In genomic region chr4:40885883-40886282, GRCm38 (mm10) we compare ENCODE assay signal across 28 mouse cellular contexts. TPM values are rescaled to one million over a fixed set of nuclear protein-coding genes. Genes with fewer than 3 reads are reported as not detected.
DNase-seq lines count a peak whose midpoint lies in the region; ATAC-seq and TF ChIP-seq lines count a peak whose summit lies in the region.
"Had no signal": no experiment of that assay in that cellular context is flagged by ENCODE, and none has a peak within 500 bp of the region (broad histone marks: within the 10 kb centered on the region; RNA-seq: fewer than 3 reads in every experiment).

No protein-coding gene starts in this region.

- no peak overlapping the region for H3K4me3 ChIP-seq in gastrocnemius, adult 2 months
- no peak overlapping the region for H3K4me3 ChIP-seq in heart, postnatal 0 days (ENCODE audit: low read depth, low read length)
- no peak overlapping the region for H3K4me3 ChIP-seq in heart, embryonic 11.5 days (ENCODE audit: low read depth, low read length)
- no peak overlapping the region for H3K4me3 ChIP-seq in left cerebral cortex, adult 2 months
- H3K4me3 ChIP-seq: embryonic facial prominence, embryonic 13.5 days; embryonic facial prominence, embryonic 15.5 days; erythroblast, embryonic 14.5 days; forebrain, embryonic 10.5 days; forebrain, embryonic 12.5 days had no signal

- 30% methylated on average over 4 of the region's 4 CpGs for WGBS in heart, postnatal 0 days
- whole genome bisulfite sequencing in heart, embryonic 11.5 days (ENCODE audit: insufficient replicate concordance), result 63% methylated on average over 4 of the region's 4 CpGs

- no peaks in the 10 kb centered on the region for H3K27me3 ChIP-seq in heart, postnatal 0 days (ENCODE audit: control insufficient read depth, insufficient read depth, low read length)
- no peaks in the 10 kb centered on the region for H3K27me3 ChIP-seq in heart, embryonic 11.5 days (ENCODE audit: control insufficient read depth, insufficient read depth, low read length)
- H3K27me3 ChIP-seq: embryonic facial prominence, embryonic 13.5 days; embryonic facial prominence, embryonic 15.5 days; forebrain, embryonic 12.5 days had no signal

- H3K9ac ChIP-seq in heart, postnatal 0 days (replicated peaks; ENCODE audit: low read depth, low read length), result 0 out of 2 replicates have a peak overlapping the region, but pooled peaks have one; percentile 20
- no peak overlapping the region for H3K9ac ChIP-seq in heart, embryonic 11.5 days (ENCODE audit: low read depth, low read length)
- H3K9ac ChIP-seq: embryonic facial prominence, embryonic 13.5 days; embryonic facial prominence, embryonic 15.5 days; forebrain, embryonic 12.5 days had no signal

- no peak for TF ChIP-seq CTCF in gastrocnemius, adult 2 months (IDR thresholded peaks at IDR 0.05)
- no peak for TF ChIP-seq CTCF in heart, postnatal 0 days (IDR thresholded peaks at IDR 0.05; ENCODE audit: low read depth)
- TF ChIP-seq CTCF in left cerebral cortex, adult 2 months (IDR thresholded peaks at IDR 0.05), result no peak

- ATAC-seq in heart, postnatal 0 days (ENCODE audit: insufficient read depth, low read depth), result no peak
- no peak for ATAC-seq in heart, embryonic 11.5 days (replicated peaks; ENCODE audit: insufficient number of reproducible peaks, low FRiP score, low TSS enrichment)
- ATAC-seq: forebrain, embryonic 14.5 days had no signal

- no peaks in the 10 kb centered on the region for H3K9me3 ChIP-seq in heart, postnatal 0 days (replicated peaks; ENCODE audit: control insufficient read depth, low read length)
- no peaks in the 10 kb centered on the region for H3K9me3 ChIP-seq in heart, embryonic 11.5 days (replicated peaks; ENCODE audit: control insufficient read depth, low read length)
- H3K9me3 ChIP-seq: embryonic facial prominence, embryonic 13.5 days; embryonic facial prominence, embryonic 15.5 days; forebrain, embryonic 10.5 days; forebrain, embryonic 12.5 days had no signal

- no peaks in the 10 kb centered on the region for H3K4me1 ChIP-seq in heart, postnatal 0 days (ENCODE audit: control insufficient read depth, insufficient read depth)
- H3K4me1 ChIP-seq in heart, embryonic 11.5 days (ENCODE audit: control insufficient read depth, insufficient read depth, low read length), result no peaks in the 10 kb centered on the region
- H3K4me1 ChIP-seq: embryonic facial prominence, embryonic 13.5 days; embryonic facial prominence, embryonic 15.5 days; forebrain, embryonic 10.5 days; forebrain, embryonic 12.5 days had no signal

- intact Hi-C loops in gastrocnemius, adult 2 months (cut with DNase I), result no loop called here
- intact Hi-C loops in left cerebral cortex, adult 2 months (cut with DNase I), result loop anchor here (2.0 kb wide), 1 partner anchor 35 kb away; the partner anchor contains the start of gene Spink4
- intact Hi-C loops in left cerebral cortex, postnatal 14 days (cut with DNase I), result loop anchor here (10.0 kb wide), 1 partner anchor 139 kb away; no protein-coding TSS in a partner anchor

- H3K4me2 ChIP-seq in heart, postnatal 0 days (ENCODE audit: low read depth, low read length), result no peak overlapping the region
- H3K4me2 ChIP-seq in heart, embryonic 11.5 days, result no peak overlapping the region
- H3K4me2 ChIP-seq: embryonic facial prominence, embryonic 13.5 days; embryonic facial prominence, embryonic 15.5 days; forebrain, embryonic 12.5 days had no signal

- H3K36me3 ChIP-seq in heart, postnatal 0 days (replicated peaks; ENCODE audit: control insufficient read depth, insufficient read depth, low read length), result no peaks in the 10 kb centered on the region
- H3K36me3 ChIP-seq in heart, embryonic 11.5 days (ENCODE audit: control insufficient read depth, insufficient read depth, low read length), result no peaks in the 10 kb centered on the region
- H3K36me3 ChIP-seq: embryonic facial prominence, embryonic 13.5 days; embryonic facial prominence, embryonic 15.5 days; forebrain, embryonic 10.5 days; forebrain, embryonic 12.5 days had no signal

- no peak for TF ChIP-seq EP300 in heart, postnatal 0 days (IDR thresholded peaks at IDR 0.05; ENCODE audit: low read depth)

- no peak for DNase-seq in gastrocnemius, adult 2 months
- no peak for DNase-seq in gastrocnemius, adult 8-10 months (ENCODE audit: low spot score in 2 of 2)
- no peak for DNase-seq in heart, postnatal 0 days (ENCODE audit: low spot score)
- no peak for DNase-seq in left cerebral cortex, adult 2 months (ENCODE audit: extremely low spot score in 1 of 2, low spot score in 2 of 2)
- no peak for DNase-seq in left cerebral cortex, postnatal 14 days (ENCODE audit: low spot score in 2 of 2)
- DNase-seq in skeletal muscle tissue, adult 2 months (ENCODE audit: low read depth, low spot score), result peak; percentile 45
- no peak for DNase-seq in frontal cortex, postnatal 14 days (ENCODE audit: low spot score in 2 of 2)
- DNase-seq: adrenal gland, adult 2 months; adrenal gland, postnatal 10 days; adrenal gland, postnatal 25 days; cerebellum, adult 11 months; cerebellum, adult 18-20 months; cerebellum, adult 8-10 months; cerebellum, adult 9-11 months; cerebellum, postnatal 14 days; cerebellum, postnatal 36 days; embryo, embryonic 11 days had no signal

- peak overlapping the region; percentile 72 for H3K27ac ChIP-seq in gastrocnemius, adult 2 months
- no peak overlapping the region for H3K27ac ChIP-seq in heart, postnatal 0 days (ENCODE audit: low read depth)
- H3K27ac ChIP-seq in heart, embryonic 11.5 days (ENCODE audit: low read depth, low read length), result no peak overlapping the region
- H3K27ac ChIP-seq in left cerebral cortex, adult 2 months, result peak overlapping the region; percentile 44; the same call in 1 of the 2 replicates
- H3K27ac ChIP-seq: embryonic facial prominence, embryonic 13.5 days; embryonic facial prominence, embryonic 15.5 days; forebrain, embryonic 10.5 days; forebrain, embryonic 12.5 days had no signal

RNA-seq across cellular contexts. Expression of gene B4galt1, which starts 32.1 kb away (rescaled TPM):
- total RNA-seq in gastrocnemius, adult 2 months (2021), result 10 to 100 TPM; 30.5 to 42.2 TPM
- 10 to 100 TPM; 22.3 to 27.7 (median 23.7) TPM for total RNA-seq in gastrocnemius, adult 8-10 months (2022)
- total RNA-seq in heart, postnatal 0 days (2014; rRNA removed; ENCODE audit: low replicate concordance), result 125 and 129 TPM in 2 replicates
- 49.6 and 50.3 TPM in 2 replicates for polyA plus RNA-seq in heart, postnatal 0 days (2015; fragmentation: Nextera tagmentation; extraction: Ambion mirVana)
- polyA plus RNA-seq in heart, embryonic 11.5 days (2014; fragmentation: Nextera tagmentation; extraction: Ambion mirVana), result 43.9 and 50.2 TPM in 2 replicates
- total RNA-seq in left cerebral cortex, adult 2 months (2021), result 1 to 10 TPM; 5.0 to 8.2 TPM
- total RNA-seq in left cerebral cortex, postnatal 14 days (2021), result 1 to 10 TPM; 6.5 to 9.0 TPM

RNA-seq across cellular contexts. Expression of gene Spink4, which starts 34.0 kb away (rescaled TPM):
- not detected for total RNA-seq in gastrocnemius, adult 2 months (2021)
- total RNA-seq in gastrocnemius, adult 8-10 months (2022), result not detected
- total RNA-seq in heart, postnatal 0 days (2014; rRNA removed; ENCODE audit: low replicate concordance), result 2.7 TPM in 1 of 2 replicates, not detected in the other
- 7.7 and 7.8 TPM in 2 replicates for polyA plus RNA-seq in heart, postnatal 0 days (2015; fragmentation: Nextera tagmentation; extraction: Ambion mirVana)
- polyA plus RNA-seq in heart, embryonic 11.5 days (2014; fragmentation: Nextera tagmentation; extraction: Ambion mirVana), result 5.9 and 7.9 TPM in 2 replicates
- not detected for total RNA-seq in left cerebral cortex, adult 2 months (2021)
- total RNA-seq in left cerebral cortex, postnatal 14 days (2021), result not detected
- total RNA-seq: common myeloid progenitor, adult 5-6 weeks; ES-E14 had no signal
- polyA plus RNA-seq: C2C12; embryonic facial prominence, embryonic 11.5 days; embryonic facial prominence, embryonic 13.5 days; embryonic facial prominence, embryonic 15.5 days; erythroblast, embryonic 14.5 days; forebrain, embryonic 10.5 days; forebrain, embryonic 12.5 days; forebrain, embryonic 14.5 days had no signal

Comparison
In these comparisons a context has a peak if more than half of its experiments do, and no peak if none do; other contexts are left out.
1. H3K27ac ChIP-seq: peak in gastrocnemius, adult 2 months (single experiment) and left cerebral cortex, adult 2 months (single experiment); none in heart, postnatal 0 days (single experiment) and heart, embryonic 11.5 days (single experiment).